Mouse (Mus musculus) heart, adult 2 months (tissue): ENCODE measurements around the gene Lman1l. TPM values are rescaled to one million over a fixed set of nuclear protein-coding genes. Genes with fewer than 3 reads are reported as not detected.

ENCODE experiments used
- DNase-seq, 2 experiments: peaks; one replicate each; pipeline ENCODE4 v3.0.0; 2021
- H3K27ac ChIP-seq: fragments of 200-600 bp; 2 replicates; pipeline ENCODE4 v1.8.1; 2022
- H3K27me3 ChIP-seq: fragments of 200-500 bp; 2 replicates; pipeline ENCODE4 v1.6.1; 2012; ENCODE audit warnings: mild to moderate bottlenecking, low read length, inconsistent platforms, mixed read lengths; ENCODE audit not compliant: control insufficient read depth, insufficient read depth
- H3K36me3 ChIP-seq: fragments of 200-500 bp; 2 replicates; pipeline ENCODE4 v1.6.1; 2012; ENCODE audit warnings: low read length, inconsistent platforms; ENCODE audit not compliant: control insufficient read depth, insufficient read depth
- H3K4me1 ChIP-seq: fragments of 200-500 bp; 2 replicates; pipeline ENCODE4 v1.6.1; 2011; ENCODE audit warnings: low read length; ENCODE audit not compliant: control insufficient read depth, insufficient read depth
- H3K4me3 ChIP-seq: fragments of 200-600 bp; 2 replicates; pipeline ENCODE4 v1.8.1; 2022
- H3K79me2 ChIP-seq: fragments of 200-500 bp; replicated peaks from 2 replicates; pipeline ENCODE4 v1.6.1; 2012; ENCODE audit warnings: mild to moderate bottlenecking, inconsistent platforms, low read length, moderate library complexity, mixed read lengths; ENCODE audit not compliant: control insufficient read depth, insufficient read depth
- H3K9ac ChIP-seq: fragments of 200-500 bp; 2 replicates; pipeline ENCODE4 v1.6.1; 2012; ENCODE audit warnings: low read depth, mild to moderate bottlenecking, control low read depth, inconsistent platforms, low read length, mixed read lengths
- CTCF ChIP-seq: fragments of 200-600 bp; IDR thresholded peaks from 2 replicates; pipeline ENCODE4 v1.8.1; 2022; ENCODE audit warnings: antibody characterized with exemption, mild to moderate bottlenecking, moderate library complexity
- EP300 ChIP-seq: fragments of 200-500 bp; IDR thresholded peaks from 2 replicates; pipeline ENCODE4 v1.6.1; 2011; ENCODE audit warnings: low read depth, low read length, control low read depth; ENCODE audit not compliant: insufficient read depth
- POLR2A ChIP-seq: fragments of 200-500 bp; IDR thresholded peaks from 2 replicates; pipeline ENCODE4 v1.6.1; 2011; ENCODE audit warnings: mild to moderate bottlenecking, low read depth, low read length, control low read depth; ENCODE audit not compliant: insufficient read depth
- WGBS: fragments of 180-500 bp; shearing (Covaris S2); methylation state at CpG from one replicate; pipeline ENCODE4 v1.1.7; 2018; 5-methylcytosine and 5-hydroxymethylcytosine counted together
- intact Hi-C: fragments of 180-260 bp; cut with DNase I; formaldehyde crosslinking; loops from one replicate; pipeline ENCODE4 v1.15.1; 2025
- polyA plus RNA-seq: library from polyadenylated mRNA; depleted of rRNA; stranded (reverse); fragments of >200 nt; gene quantifications from 2 replicates; pipeline ENCODE4 v1.2.3, GENCODE M21; 2012
- total RNA-seq, 2 experiments: library from RNA; stranded (reverse); gene quantifications; 2 replicates each; pipeline ENCODE4 v1.2.3; 2021

The Lman1l gene
- total and polyA plus RNA-seq, 3 experiments, result 0.20 TPM; not detected in 2

DNA sequence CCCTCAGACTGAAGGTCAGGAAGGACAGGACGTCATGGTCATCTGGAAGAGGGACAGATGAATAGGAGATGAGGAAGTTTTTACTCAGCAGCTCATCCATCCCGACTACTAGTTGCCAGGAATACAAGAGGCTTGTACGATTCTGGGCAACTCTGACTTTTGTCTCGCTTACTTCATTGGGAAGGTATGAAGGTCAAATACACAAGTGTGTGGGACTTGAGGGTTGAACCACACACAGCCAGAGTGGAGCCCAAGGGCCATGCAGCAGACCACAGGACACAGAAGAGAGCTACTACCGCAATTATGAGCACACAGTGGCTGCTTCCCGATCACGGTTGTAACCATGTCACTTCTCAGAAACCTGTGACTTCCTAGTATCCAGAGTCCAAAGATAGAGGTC, 8.0 kb downstream of the Lman1l start:
- intact Hi-C loops, result no loop called here

DNA sequence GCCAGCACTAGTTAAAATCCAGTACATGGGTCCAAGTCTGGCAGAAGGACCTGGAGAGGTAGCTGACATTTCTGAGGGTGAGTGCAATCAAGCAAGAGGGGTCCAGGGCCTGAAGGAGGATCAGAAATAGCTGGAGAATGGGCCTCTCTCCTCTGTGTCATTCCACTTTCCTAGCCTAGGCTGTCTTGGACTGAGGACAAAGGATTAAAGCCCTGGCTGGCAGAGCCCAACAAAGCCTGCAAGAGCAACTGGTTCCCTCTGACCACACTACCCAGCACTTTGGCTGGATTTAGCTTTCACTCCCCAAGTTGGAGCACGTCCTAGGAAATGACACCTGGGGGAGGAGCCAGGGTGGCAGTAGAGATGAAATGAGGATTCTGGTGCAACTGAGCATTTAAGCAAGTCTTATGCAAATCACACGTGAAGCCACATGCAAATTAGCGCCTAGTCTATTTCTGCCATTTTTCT, 10.2 kb downstream of the Lman1l start:
- TF ChIP-seq CTCF (no peak), POLR2A (no peak), EP300 (no peak)
- intact Hi-C loops, result no loop called here
- Histone ChIP-seq H3K27ac (no peak overlapping the region), H3K9ac (no peak overlapping the region), H3K27me3 (peaks cover 2% of the 10 kb centered on the region), H3K79me2 (no peaks in the 10 kb centered on the region), H3K36me3 (no peaks in the 10 kb centered on the region), H3K4me3 (no peak overlapping the region), H3K4me1 (peaks cover 2% of the 10 kb centered on the region; the same call in 1 of the 2 replicates)
- WGBS, result 64% methylated on average over 3 of the region's 3 CpGs
- DNase-seq, result no peak

More for the DNA sequence above, 8.0 kb downstream of the Lman1l start:
- Histone ChIP-seq H3K36me3 (no peaks in the 10 kb centered on the region), H3K4me3 (no peak overlapping the region), H3K4me1 (peaks cover 2% of the 10 kb centered on the region; the same call in 1 of the 2 replicates), H3K27ac (no peak overlapping the region), H3K79me2 (no peaks in the 10 kb centered on the region), H3K27me3 (no peaks in the 10 kb centered on the region), H3K9ac (no peak overlapping the region)
- no peak for DNase-seq
- no peak for TF ChIP-seq CTCF
- TF ChIP-seq POLR2A, result no peak
- TF ChIP-seq EP300, result no peak
- 46% methylated on average over 7 of the region's 7 CpGs for WGBS

- Histone ChIP-seq H3K36me3 (no peaks in the 10 kb centered on the region), H3K4me3 (no peak overlapping the region), H3K4me1 (peaks cover 2% of the 10 kb centered on the region; the same call in 1 of the 2 replicates), H3K27ac (no peak overlapping the region), H3K9ac (no peak overlapping the region), H3K79me2 (no peaks in the 10 kb centered on the region), H3K27me3 (peaks cover 2% of the 10 kb centered on the region)
- no peak for DNase-seq
- intact Hi-C loops, result no loop called here
- WGBS, result 49% methylated on average over 3 of the region's 3 CpGs
- no peak for TF ChIP-seq CTCF
- TF ChIP-seq EP300, result no peak
- no peak for TF ChIP-seq POLR2A
Observed at GRCm38 (mm10) chr9:57609803-57610202, 10.8 kb downstream of the Lman1l start.

DNA sequence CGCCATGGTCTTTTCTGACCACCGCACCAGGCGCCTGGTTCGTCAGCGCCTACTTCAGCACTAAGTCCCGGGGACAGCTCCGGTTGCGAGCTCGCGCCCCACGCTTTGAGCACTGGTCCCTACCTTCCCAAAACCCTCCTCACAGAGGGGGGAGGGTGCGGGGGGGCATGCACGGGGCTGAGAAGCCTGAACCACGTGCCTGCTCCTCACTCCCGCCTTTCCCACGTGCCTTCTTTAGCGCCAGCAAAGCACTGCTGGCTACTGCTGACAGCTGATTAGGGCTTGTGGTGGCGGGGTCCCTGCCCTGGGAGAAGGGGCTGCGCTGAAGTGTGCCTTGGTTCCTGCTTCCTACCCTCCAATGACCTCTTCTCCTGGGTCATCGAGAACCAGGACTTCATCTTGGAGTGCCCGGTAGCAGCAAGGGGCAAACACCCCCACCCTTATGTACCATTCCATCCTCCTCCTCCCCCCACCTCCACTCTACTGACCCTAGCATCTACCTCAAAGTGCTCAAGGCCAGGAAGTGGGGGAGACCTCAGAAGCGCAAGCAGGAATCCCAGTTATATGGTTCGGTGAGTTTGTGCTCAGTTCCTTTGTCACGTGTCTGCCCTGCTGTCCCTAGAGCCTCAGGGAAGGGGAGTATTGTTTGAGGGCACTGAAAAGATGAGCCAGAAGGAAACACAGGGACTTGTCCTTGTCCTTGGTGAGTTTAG, 14.3 kb downstream of the Lman1l start, which contains the start of gene Cplx3:
Gene Cplx3, minus strand, starts transcription at position 143 of the 713 bp plus-strand sequence.
- Histone ChIP-seq H3K27ac (no peak within 1 kb of the TSS), H3K9ac (no peak within 1 kb of the TSS), H3K36me3 (no peaks in the 10 kb centered on the region), H3K79me2 (no peaks in the 10 kb centered on the region), H3K4me3 (no peak within 1 kb of the TSS), H3K4me1 (no peaks in the 10 kb centered on the region), H3K27me3 (peaks cover 4% of the 10 kb centered on the region)
- TF ChIP-seq EP300 (no peak), POLR2A (no peak), CTCF (no peak)
- intact Hi-C loops, result no loop called here
- DNase-seq, result peak in 1 of 2 experiments; percentile 51
- 4% methylated on average over 24 of the region's 24 CpGs for WGBS

GRCm38 (mm10) chr9:57605503-57605902, 15.1 kb downstream of the Lman1l start:
- Histone ChIP-seq H3K4me3 (no peak overlapping the region), H3K36me3 (no peaks in the 10 kb centered on the region), H3K27me3 (peaks cover 4% of the 10 kb centered on the region), H3K4me1 (no peaks in the 10 kb centered on the region), H3K27ac (no peak overlapping the region), H3K79me2 (no peaks in the 10 kb centered on the region), H3K9ac (no peak overlapping the region)
- DNase-seq, result no peak
- TF ChIP-seq POLR2A, result no peak
- TF ChIP-seq CTCF, result no peak
- TF ChIP-seq EP300, result no peak
- WGBS, result 20% methylated on average over 9 of the region's 9 CpGs
- intact Hi-C loops, result no loop called here

- Histone ChIP-seq H3K36me3 (no peaks in the 10 kb centered on the region), H3K79me2 (no peaks in the 10 kb centered on the region), H3K4me1 (no peaks in the 10 kb centered on the region), H3K27me3 (peaks cover 4% of the 10 kb centered on the region), H3K27ac (no peak overlapping the region), H3K9ac (no peak overlapping the region), H3K4me3 (no peak overlapping the region)
- 69% methylated on average over 4 of the region's 4 CpGs for WGBS
- intact Hi-C loops, result no loop called here
- no peak for DNase-seq
- no peak for TF ChIP-seq EP300
- no peak for TF ChIP-seq CTCF
- TF ChIP-seq POLR2A, result no peak
Observed at GRCm38 (mm10) chr9:57604875-57605274, 15.7 kb downstream of the Lman1l start.
